Mouse (Mus musculus): ENCODE data around the gene E4f1. TPM values are rescaled to one million over a fixed set of nuclear protein-coding genes. Genes with fewer than 3 reads are reported as not detected.

E4f1 gene
- polyA plus RNA-seq, 1 experiment from 2014 or later: 28.8 TPM

DNA sequence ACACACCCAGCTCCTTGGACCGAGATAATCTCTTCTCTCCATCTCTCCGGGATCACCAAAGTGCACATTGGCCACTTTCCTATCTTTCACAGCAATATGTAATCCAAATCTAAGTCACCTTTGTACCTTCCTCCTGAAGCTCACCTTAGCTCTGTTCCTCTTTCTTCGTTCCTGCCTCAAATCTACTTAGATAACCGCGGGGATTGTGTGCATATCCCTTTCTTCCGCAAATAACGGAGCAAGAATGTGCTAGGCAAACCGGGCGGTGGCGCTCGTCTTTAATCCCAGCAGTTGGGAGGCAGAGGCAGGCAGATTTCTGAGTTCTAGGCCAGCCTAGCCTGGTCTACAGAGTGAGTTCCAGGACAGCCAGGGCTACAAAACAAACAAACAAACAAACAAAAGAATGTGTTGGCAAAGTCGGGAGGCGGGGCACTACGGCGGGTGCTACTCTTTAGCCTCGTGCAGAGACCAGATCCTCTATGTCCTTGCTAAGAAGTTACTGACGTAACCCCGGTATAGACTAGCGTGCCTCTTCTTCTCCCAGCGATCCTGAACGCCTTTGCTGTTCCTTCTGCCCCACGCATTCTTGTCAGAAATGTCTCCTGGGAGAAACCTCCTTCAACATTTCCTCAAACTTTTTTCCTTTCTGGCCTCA is 56.4 kb downstream of the E4f1 start:
- 25% methylated on average over 22 of the region's 22 CpGs for WGBS
- peak overlapping the region; percentile 90 for H3K27ac ChIP-seq (ENCODE audit: low read length)
- H3K4me2 ChIP-seq (ENCODE audit: low read depth, low read length): peak overlapping the region; percentile 62
- no peaks in the 10 kb centered on the region for H3K9me3 ChIP-seq (ENCODE audit: control insufficient read depth, low read length)
- peaks cover 13% of the 10 kb centered on the region for H3K4me1 ChIP-seq (replicated peaks; ENCODE audit: control insufficient read depth, insufficient read depth, low read length)
- H3K36me3 ChIP-seq (ENCODE audit: control insufficient read depth, insufficient read depth, low read length): peaks cover 24% of the 10 kb centered on the region
- ATAC-seq (ENCODE audit: low read depth): peak; percentile 35
- peak overlapping the region; percentile 71 for H3K9ac ChIP-seq (ENCODE audit: low read length)
- H3K27me3 ChIP-seq (ENCODE audit: control insufficient read depth, insufficient read depth, low read depth, low read length): no peaks in the 10 kb centered on the region
- H3K4me3 ChIP-seq (ENCODE audit: low read length): peak overlapping the region; percentile 72

DNA sequence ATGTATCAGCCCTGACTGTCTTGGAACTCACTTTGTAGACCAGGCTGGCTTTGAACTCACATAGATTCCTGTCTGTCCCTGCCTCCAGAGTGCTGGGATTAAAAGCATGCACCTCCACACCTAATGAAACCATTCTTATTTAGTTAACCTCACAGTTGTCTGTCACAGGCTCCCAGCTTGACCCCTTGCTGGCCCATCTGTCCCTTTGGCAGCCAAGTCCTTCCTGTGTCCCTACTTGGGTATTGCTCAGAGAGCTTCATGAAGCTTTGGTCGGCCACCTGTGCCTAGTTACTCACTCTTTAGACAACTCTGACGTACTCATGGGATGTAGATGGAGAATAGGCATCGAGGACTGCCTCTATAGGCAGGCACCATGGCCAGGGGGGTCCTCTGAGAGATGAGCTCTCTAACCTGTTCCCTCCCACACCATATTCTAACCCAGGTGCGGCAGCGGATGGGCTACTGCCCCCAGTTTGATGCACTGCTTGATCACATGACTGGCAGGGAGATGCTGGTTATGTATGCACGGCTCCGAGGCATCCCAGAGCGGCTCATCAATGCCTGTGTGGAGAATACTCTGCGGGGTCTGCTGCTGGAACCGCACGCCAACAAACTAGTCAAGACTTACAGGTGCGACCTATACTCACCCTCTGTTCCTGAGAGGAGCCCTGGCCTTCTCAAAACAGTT is 62.9 kb downstream of the E4f1 start:
- Histone ChIP-seq H3K4me2 (ENCODE audit: low read depth, low read length) (no peak overlapping the region), H3K4me1 (replicated peaks; ENCODE audit: control insufficient read depth, insufficient read depth, low read length) (no peaks in the 10 kb centered on the region), H3K4me3 (ENCODE audit: low read length) (no peak overlapping the region), H3K27me3 (ENCODE audit: control insufficient read depth, insufficient read depth, low read depth, low read length) (no peaks in the 10 kb centered on the region), H3K9me3 (ENCODE audit: control insufficient read depth, low read length) (no peaks in the 10 kb centered on the region), H3K27ac (ENCODE audit: low read length) (no peak overlapping the region), H3K36me3 (ENCODE audit: control insufficient read depth, insufficient read depth, low read length) (peaks cover 28% of the 10 kb centered on the region), H3K9ac (ENCODE audit: low read length) (no peak overlapping the region)
- WGBS: 85% methylated on average over 12 of the region's 12 CpGs
- no peak for ATAC-seq (ENCODE audit: low read depth)

DNA sequence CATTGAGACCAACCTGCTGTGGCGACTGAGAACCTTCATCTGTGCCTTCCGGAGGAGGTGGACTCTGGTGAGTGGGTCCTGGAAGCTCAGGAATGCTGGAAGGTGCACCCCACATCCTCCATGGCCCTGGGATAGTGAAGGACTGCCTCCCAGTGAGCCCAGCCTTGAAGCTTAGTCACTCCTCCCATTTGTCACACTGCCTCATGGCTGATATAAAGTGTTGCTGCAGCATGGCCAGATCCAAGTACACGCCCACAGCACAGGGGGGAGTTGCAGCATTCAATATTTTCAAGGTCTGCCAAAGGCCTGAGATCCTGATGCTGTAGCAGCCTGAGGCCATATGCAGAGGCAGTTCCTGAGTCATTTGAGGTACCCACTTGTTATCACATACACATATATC is 67.7 kb downstream of the E4f1 start:
- no peak overlapping the region for H3K4me3 ChIP-seq (ENCODE audit: low read length)
- no peaks in the 10 kb centered on the region for H3K4me1 ChIP-seq (replicated peaks; ENCODE audit: control insufficient read depth, insufficient read depth, low read length)
- no peak overlapping the region for H3K27ac ChIP-seq (ENCODE audit: low read length)
- no peak overlapping the region for H3K9ac ChIP-seq (ENCODE audit: low read length)
- ATAC-seq (ENCODE audit: low read depth): no peak
- H3K4me2 ChIP-seq (ENCODE audit: low read depth, low read length): no peak overlapping the region
- H3K9me3 ChIP-seq (ENCODE audit: control insufficient read depth, low read length): no peaks in the 10 kb centered on the region
- H3K27me3 ChIP-seq (ENCODE audit: control insufficient read depth, insufficient read depth, low read depth, low read length): no peaks in the 10 kb centered on the region
- 58% methylated on average over 3 of the region's 3 CpGs for WGBS
- H3K36me3 ChIP-seq (ENCODE audit: control insufficient read depth, insufficient read depth, low read length): peaks cover 8% of the 10 kb centered on the region

DNA sequence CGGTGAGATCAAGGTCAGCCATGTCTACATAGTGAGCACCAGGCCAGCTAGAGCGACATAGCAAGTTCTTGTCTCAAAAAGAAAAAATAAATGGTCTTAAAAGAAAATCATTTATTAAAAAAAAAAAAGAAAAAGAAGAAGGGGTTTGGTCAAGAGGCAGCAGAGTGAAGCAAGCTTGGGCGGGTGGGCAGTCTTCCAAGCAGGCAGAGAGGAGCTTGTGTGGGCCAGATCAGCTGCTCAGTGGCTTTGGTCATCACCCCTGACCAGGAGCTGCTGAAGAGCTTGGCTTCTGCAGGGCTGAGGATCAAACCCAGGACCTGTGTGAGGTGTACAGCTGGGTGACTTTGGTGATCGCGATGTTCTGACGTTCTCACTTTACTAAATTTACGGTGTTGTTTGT is 75.7 kb downstream of the E4f1 start:
- no peak for ATAC-seq (ENCODE audit: low read depth)
- H3K27me3 ChIP-seq (ENCODE audit: control insufficient read depth, insufficient read depth, low read depth, low read length): no peaks in the 10 kb centered on the region
- WGBS: 80% methylated on average over 7 of the region's 7 CpGs
- no peak overlapping the region for H3K4me2 ChIP-seq (ENCODE audit: low read depth, low read length)
- H3K36me3 ChIP-seq (ENCODE audit: control insufficient read depth, insufficient read depth, low read length): peaks cover 3% of the 10 kb centered on the region; the same call in 1 of the 2 replicates
- H3K4me1 ChIP-seq (replicated peaks; ENCODE audit: control insufficient read depth, insufficient read depth, low read length): no peaks in the 10 kb centered on the region
- H3K4me3 ChIP-seq (ENCODE audit: low read length): no peak overlapping the region
- no peak overlapping the region for H3K9ac ChIP-seq (ENCODE audit: low read length)
- H3K9me3 ChIP-seq (ENCODE audit: control insufficient read depth, low read length): no peaks in the 10 kb centered on the region
- no peak overlapping the region for H3K27ac ChIP-seq (ENCODE audit: low read length)

Other genes with a start within 250 kb of the E4f1 start
- 11.3 and 13.0 TPM in 2 replicates for gene Tedc2, start 249.5 kb downstream of the E4f1 start, polyA plus RNA-seq (2015; fragmentation: Nextera tagmentation; extraction: Ambion mirVana)
- gene Ccnf, start 218.8 kb downstream of the E4f1 start, polyA plus RNA-seq (2015; fragmentation: Nextera tagmentation; extraction: Ambion mirVana): 75.2 and 81.5 TPM in 2 replicates
- 0.34 and 0.55 TPM in 2 replicates for gene Abca17, start 119.2 kb downstream of the E4f1 start, polyA plus RNA-seq (2015; fragmentation: Nextera tagmentation; extraction: Ambion mirVana)
- gene Abca3, start 118.4 kb downstream of the E4f1 start, polyA plus RNA-seq (2015; fragmentation: Nextera tagmentation; extraction: Ambion mirVana): 40.8 and 48.4 TPM in 2 replicates
- gene Rnps1, start 55.7 kb downstream of the E4f1 start, polyA plus RNA-seq (2015; fragmentation: Nextera tagmentation; extraction: Ambion mirVana): 226 and 246 TPM in 2 replicates
- 97.4 and 102 TPM in 2 replicates for gene Eci1, start 43.7 kb downstream of the E4f1 start, polyA plus RNA-seq (2015; fragmentation: Nextera tagmentation; extraction: Ambion mirVana)
- gene Dnase1l2, start 27.2 kb downstream of the E4f1 start, polyA plus RNA-seq (2015; fragmentation: Nextera tagmentation; extraction: Ambion mirVana): 1.6 and 2.8 TPM in 2 replicates
- gene Pgp, start 79 bp upstream of the E4f1 start, polyA plus RNA-seq (2015; fragmentation: Nextera tagmentation; extraction: Ambion mirVana): 43.9 and 50.6 TPM in 2 replicates
- not detected in 2 replicates for gene Bricd5, start 3.6 kb upstream of the E4f1 start, polyA plus RNA-seq (2015; fragmentation: Nextera tagmentation; extraction: Ambion mirVana)
- 28.1 and 29.8 TPM in 2 replicates for gene Mlst8, start 8.8 kb upstream of the E4f1 start, polyA plus RNA-seq (2015; fragmentation: Nextera tagmentation; extraction: Ambion mirVana)
- gene Caskin1, start 18.3 kb upstream of the E4f1 start, polyA plus RNA-seq (2015; fragmentation: Nextera tagmentation; extraction: Ambion mirVana): 0.59 and 0.96 TPM in 2 replicates
- 90.9 and 93.5 TPM in 2 replicates for gene Traf7, start 57.6 kb upstream of the E4f1 start, polyA plus RNA-seq (2015; fragmentation: Nextera tagmentation; extraction: Ambion mirVana)
- 2.6 and 4.9 TPM in 2 replicates for gene Rab26, start 63.9 kb upstream of the E4f1 start, polyA plus RNA-seq (2015; fragmentation: Nextera tagmentation; extraction: Ambion mirVana)
- gene Pkd1, start 79.5 kb upstream of the E4f1 start, polyA plus RNA-seq (2015; fragmentation: Nextera tagmentation; extraction: Ambion mirVana): 21.6 and 23.6 TPM in 2 replicates
- 54.0 and 58.2 TPM in 2 replicates for gene Tsc2, start 162.3 kb upstream of the E4f1 start, polyA plus RNA-seq (2015; fragmentation: Nextera tagmentation; extraction: Ambion mirVana)
- gene Nthl1, start 162.4 kb upstream of the E4f1 start, polyA plus RNA-seq (2015; fragmentation: Nextera tagmentation; extraction: Ambion mirVana): 17.6 and 17.9 TPM in 2 replicates
- gene Slc9a3r2, start 180.0 kb upstream of the E4f1 start, polyA plus RNA-seq (2015; fragmentation: Nextera tagmentation; extraction: Ambion mirVana): 95.5 and 98.1 TPM in 2 replicates
- 1.1 and 2.3 TPM in 2 replicates for gene Npw, start 188.1 kb upstream of the E4f1 start, polyA plus RNA-seq (2015; fragmentation: Nextera tagmentation; extraction: Ambion mirVana)
- gene Zfp598, start 199.4 kb upstream of the E4f1 start, polyA plus RNA-seq (2015; fragmentation: Nextera tagmentation; extraction: Ambion mirVana): 15.0 and 18.1 TPM in 2 replicates
- gene Syngr3, start 219.6 kb upstream of the E4f1 start, polyA plus RNA-seq (2015; fragmentation: Nextera tagmentation; extraction: Ambion mirVana): 1.5 and 1.9 TPM in 2 replicates
- gene Gfer, start 225.8 kb upstream of the E4f1 start, polyA plus RNA-seq (2015; fragmentation: Nextera tagmentation; extraction: Ambion mirVana): 37.2 and 41.9 TPM in 2 replicates
- gene Noxo1, start 225.9 kb upstream of the E4f1 start, polyA plus RNA-seq (2015; fragmentation: Nextera tagmentation; extraction: Ambion mirVana): 4.2 and 4.8 TPM in 2 replicates
- 66.9 and 67.9 TPM in 2 replicates for gene Tbl3, start 237.3 kb upstream of the E4f1 start, polyA plus RNA-seq (2015; fragmentation: Nextera tagmentation; extraction: Ambion mirVana)
- gene Rnf151, start 247.8 kb upstream of the E4f1 start, polyA plus RNA-seq (2015; fragmentation: Nextera tagmentation; extraction: Ambion mirVana): 0.35 TPM in 1 of 2 replicates, not detected in the other
- gene Rps2, start 247.8 kb upstream of the E4f1 start, polyA plus RNA-seq (2015; fragmentation: Nextera tagmentation; extraction: Ambion mirVana): 1,342 and 1,356 TPM in 2 replicates